Mouse (Mus musculus) spleen, adult 2 months (tissue): Measurements from ENCODE around the gene Gm29427.

Experiments
- CTCF ChIP-seq: fragments of 200-500 bp; IDR thresholded peaks from 2 replicates; pipeline ENCODE4 v1.5.1; 2011; ENCODE audit warnings: mild to moderate bottlenecking, inconsistent platforms; ENCODE audit not compliant: insufficient read depth, insufficient read length, insufficient replicate concordance; ENCODE audit errors: extremely low read depth
- POLR2A ChIP-seq: fragments of 200-500 bp; IDR thresholded peaks from 2 replicates; pipeline ENCODE4 v1.6.1; 2011; ENCODE audit warnings: low read depth, low read length, inconsistent platforms

DNA sequence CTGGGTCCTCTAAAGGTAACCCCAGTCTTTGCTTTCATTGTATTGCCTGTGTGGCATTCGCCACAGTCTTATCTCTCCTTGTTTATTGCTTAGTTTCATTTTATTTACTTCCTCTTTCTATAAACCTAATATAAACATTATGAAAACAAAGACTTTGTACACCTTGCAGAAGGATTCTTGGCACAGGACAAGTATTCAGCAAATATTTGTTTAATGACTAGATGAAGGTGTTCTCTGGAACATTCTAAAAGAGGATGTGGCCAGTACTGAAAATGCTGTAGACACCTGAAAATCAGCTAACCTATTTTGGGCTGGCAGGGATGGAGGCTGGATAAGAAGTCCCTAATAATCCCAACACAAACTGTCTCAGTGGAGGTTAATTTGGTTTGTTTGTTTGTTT, 46.0 kb upstream of the Gm29427 start:
- TF ChIP-seq CTCF, result no peak
- no peak for TF ChIP-seq POLR2A
